Mouse (Mus musculus) CH12.LX (cell line): ENCODE results near the gene Gk2.

ENCODE experiments used
- CHD2 ChIP-seq: IDR thresholded peaks from 2 replicates; pipeline ENCODE4 v1.6.1; 2011; ENCODE audit warnings: low read length, improper control_type of control experiment
- CTCF ChIP-seq, 2 experiments: IDR thresholded peaks in 1 of 2; conservative IDR thresholded peaks in 1 of 2; 2 replicates each; pipeline ENCODE4 v1.5.1; 2011 to 2012; ENCODE audit warnings: low read depth in 2 of 2, low read length in 2 of 2, improper control_type of control experiment in 1 of 2, inconsistent platforms in 1 of 2, mild to moderate bottlenecking in 1 of 2, moderate library complexity in 1 of 2
- MEF2A ChIP-seq: IDR thresholded peaks from 2 replicates; pipeline ENCODE4 v1.6.1; 2014; ENCODE audit warnings: low read depth, mild to moderate bottlenecking, inconsistent platforms, low read length, improper control_type of control experiment, borderline replicate concordance

DNA sequence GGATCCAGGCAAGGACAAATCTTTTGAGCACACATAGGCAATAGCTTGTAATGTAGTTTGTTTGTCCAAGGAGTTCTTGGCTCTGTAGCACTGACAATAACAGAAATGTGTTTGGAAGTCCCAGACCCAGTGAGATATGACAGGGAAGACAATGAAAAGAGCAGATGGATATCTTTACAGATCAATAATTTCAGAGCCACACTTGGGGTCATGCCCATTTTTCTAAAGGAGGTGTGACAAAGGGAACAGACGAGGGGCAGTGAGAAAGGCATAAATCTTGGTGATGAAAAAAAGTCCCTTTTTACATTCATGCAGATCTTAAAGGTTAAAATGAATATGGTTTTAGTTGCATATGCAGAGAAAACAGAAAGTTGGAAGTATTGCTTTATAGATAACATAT lies 12.6 kb downstream of the Gk2 start:
- TF ChIP-seq CTCF (conservative IDR thresholded peaks at IDR 0.05 in 1 of 2, IDR thresholded peaks at IDR 0.05 in 1 of 2; ENCODE audit: low read depth in 2 of 2, low read length in 2 of 2) (no peak), MEF2A (no peak), CHD2 (no peak)
